Mouse (Mus musculus) liver (tissue): ENCODE measurements around the gene Eid2.
A peak's percentile ranks its signal among the peaks of the same experiment; 100 is the strongest.

Experiments used
- DNase-seq: peaks from one replicate; pipeline ENCODE4 v3.0.0-alpha.2; 2020; ENCODE audit warnings: mixed read lengths

Eid2 gene

GRCm38 (mm10) chr7:28294481-28294880, 26.8 kb downstream of the Eid2 start:
- peak; percentile 72 for DNase-seq

- peak; percentile 25 for DNase-seq
Measured at GRCm38 (mm10) chr7:28298837-28299625, 31.4 kb downstream of the Eid2 start.

DNA sequence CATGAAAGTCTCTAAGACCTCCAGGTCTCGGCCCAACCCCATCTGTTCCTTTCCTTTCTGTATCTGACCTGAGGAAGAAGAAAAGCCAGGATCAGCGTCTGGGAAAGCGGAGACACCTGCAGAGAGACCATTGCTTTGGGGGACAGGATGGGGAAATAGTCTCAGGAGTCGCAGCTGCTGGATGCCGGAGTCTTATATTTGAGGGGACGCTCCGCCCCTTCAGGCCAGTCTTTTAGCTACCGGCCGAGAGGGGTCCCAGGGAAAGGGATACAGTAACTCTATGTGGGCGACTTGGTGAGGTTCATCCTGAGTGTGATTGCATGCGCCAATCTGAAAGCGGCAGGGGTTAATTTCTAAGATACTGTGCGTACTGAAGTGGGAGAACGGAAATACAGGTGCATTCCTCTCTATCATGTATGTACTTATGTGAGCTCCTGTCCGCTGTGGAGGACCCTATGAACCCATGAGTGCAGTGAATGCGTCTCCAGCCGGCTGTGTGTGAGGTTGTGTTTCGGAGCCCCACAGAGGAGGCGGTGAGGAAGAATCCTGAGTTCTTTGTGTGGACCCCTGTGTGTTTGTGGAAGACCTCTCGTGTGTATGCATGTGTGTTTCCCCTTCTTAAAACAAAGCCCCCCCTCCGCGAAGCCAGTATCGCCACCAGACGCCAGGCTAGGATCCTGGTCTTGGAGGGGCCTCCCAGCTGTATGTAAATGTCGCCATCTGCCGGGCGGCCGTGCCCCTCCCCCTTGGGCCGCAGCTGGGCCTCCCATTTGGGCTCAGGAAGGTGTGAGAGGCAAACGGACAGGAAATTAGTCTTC, 34.1 kb downstream of the Eid2 start, which contains the start of gene Dll3:
Dll3 (minus strand) TSS at position 623 of the 818 bp plus-strand sequence.
- DNase-seq = peak; percentile 59

DNA sequence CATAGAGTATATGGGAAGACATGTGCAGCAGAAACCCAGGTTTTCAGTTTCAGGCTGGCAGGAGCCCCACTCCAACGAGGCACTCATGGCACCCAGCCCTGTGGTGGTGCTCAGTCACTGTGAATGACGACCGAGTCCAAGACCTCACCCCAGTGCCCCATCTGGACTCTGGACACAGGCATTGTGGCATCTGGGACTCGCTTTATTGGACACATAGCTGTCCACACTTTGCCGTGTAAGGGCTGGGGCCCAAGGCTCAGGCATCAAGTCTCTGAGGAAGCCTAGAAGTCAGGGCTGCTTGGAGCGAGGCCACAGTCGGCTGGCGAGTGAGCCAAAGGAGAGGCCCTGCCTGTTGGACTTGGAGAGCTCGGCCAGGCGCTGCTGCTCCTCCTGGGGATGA, 38.0 kb downstream of the Eid2 start:
- DNase-seq = no peak

- DNase-seq = no peak
Measured at GRCm38 (mm10) chr7:28306216-28306615, 38.5 kb downstream of the Eid2 start.

GRCm38 (mm10) chr7:28309737-28310136, 42.1 kb downstream of the Eid2 start:
- DNase-seq = no peak

GRCm38 (mm10) chr7:28311151-28311925, 43.7 kb downstream of the Eid2 start:
- peak; percentile 40 for DNase-seq

GRCm38 (mm10) chr7:28311926-28312543, 44.4 kb downstream of the Eid2 start, which contains the start of gene Timm50:
Timm50 (minus strand) TSS chr7:28312072.
- peak; percentile 96 for DNase-seq

DNA sequence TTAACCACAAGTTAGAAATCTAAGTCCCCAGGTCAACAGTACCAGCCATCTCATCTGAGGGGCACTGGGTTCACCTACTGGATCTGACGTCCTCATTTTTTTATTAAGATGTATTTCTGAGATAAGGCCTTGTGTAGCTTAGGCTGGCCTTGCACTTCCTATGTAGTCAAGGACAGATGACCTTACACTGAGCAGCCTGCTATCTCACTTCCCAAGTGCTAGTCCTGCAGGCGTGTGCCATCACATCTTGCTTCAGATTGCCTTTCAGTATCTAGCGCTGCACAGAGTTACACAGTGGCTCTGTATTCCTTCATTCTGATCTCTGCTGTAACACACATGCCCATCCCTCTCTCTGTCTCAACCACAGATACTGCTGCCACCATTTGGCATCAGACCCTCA, 50.4 kb downstream of the Eid2 start:
- DNase-seq = no peak

DNA sequence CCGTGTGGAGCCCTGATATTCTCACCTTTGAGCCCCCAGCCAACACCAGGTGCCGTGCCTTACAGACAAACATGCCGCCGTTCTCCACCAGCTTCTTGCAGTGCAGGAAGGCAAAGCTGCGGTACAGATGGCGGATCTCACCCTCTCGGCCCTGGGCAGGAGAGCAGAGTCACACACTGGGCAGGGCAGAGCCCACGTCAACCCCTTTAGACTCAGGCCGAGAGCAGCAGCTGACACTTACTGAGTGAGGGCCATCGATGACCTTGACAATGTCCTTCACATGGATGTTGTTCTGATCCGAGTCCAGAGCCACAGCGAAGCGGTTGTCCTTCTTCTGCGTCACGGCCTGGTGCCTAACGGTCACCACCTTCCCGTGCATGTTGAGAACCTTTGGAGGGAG, 51.0 kb downstream of the Eid2 start:
- DNase-seq = no peak
